Mouse (Mus musculus): ENCODE data around the gene Acaa1b. TPM values are rescaled to one million over a fixed set of nuclear protein-coding genes. Genes with fewer than 3 reads are reported as not detected.

Acaa1b gene
- total RNA-seq (2014; rRNA removed): 2.8 and 2.9 TPM in 2 replicates
- polyA plus RNA-seq (2015; fragmentation: Nextera tagmentation; extraction: Ambion mirVana): 4.6 and 5.2 TPM in 2 replicates

DNA sequence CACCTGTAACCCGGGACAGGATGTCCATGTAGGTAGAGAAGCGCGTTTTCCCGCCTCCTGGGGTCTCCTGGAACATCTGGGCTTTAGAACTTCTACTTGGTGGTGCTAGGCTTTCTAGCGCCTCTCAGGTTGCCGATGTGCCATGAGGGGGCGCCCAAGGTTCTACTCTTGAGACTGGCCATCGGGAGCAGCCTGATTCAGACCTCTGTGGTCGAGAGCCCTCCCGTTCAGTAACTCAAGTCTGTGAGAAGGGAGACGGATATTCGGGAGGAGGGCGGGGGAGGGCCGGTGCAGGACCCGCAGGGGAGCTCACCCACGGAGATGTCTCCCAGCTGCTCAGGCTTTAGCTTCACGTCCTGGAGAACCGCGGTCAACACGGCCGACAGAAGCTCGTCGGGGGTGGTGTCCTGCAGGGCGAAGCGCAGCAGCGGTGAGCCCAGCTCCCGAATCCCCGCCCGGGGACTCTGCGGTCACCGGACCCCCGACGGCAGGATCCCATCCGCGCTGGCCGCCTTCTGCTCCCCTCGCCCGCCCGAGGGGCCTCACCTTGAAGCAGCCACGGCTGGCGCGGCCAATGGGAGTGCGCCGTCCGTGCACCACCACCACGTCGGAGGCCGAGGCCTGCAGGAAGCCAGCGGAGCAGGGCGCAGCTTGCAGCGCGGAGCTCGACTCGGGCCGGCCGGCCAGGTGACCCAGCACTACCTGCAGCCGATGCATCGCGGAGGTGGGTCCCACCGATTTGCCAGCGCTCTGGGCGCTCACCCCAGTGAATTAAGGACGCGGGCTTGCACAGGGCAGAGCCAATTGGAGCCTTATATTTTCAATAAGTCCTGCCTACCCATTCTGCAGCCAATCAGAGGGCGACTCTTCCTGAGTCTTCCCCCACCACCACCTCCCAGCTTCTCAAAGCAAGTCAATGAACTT, at the start of gene Acaa1b:
TSS of gene Acaa1b (minus strand) at position 816 of the 924 bp plus-strand sequence.
- DNase-seq (ENCODE audit: low spot score) (peak; percentile 87), ATAC-seq (ENCODE audit: low FRiP score) (peak; percentile 85)
- 0 out of 2 replicates have a peak within 1 kb of the TSS, but pooled peaks have one; percentile 19 for H3K9ac ChIP-seq (replicated peaks; ENCODE audit: low read length, poor library complexity, severe bottlenecking)
- H3K4me1 ChIP-seq (ENCODE audit: insufficient read depth, low read length): no peaks in the 10 kb centered on the region
- H3K36me3 ChIP-seq (ENCODE audit: insufficient read depth, low read length): no peaks in the 10 kb centered on the region
- no peak within 1 kb of the TSS for H3K27ac ChIP-seq (ENCODE audit: low read depth, low read length)
- H3K4me3 ChIP-seq (ENCODE audit: low read depth, low read length): peak within 1 kb of the TSS; percentile 44
- H3K9me3 ChIP-seq (ENCODE audit: low read length): no peaks in the 10 kb centered on the region
- WGBS: under 1% methylated on average over 56 of the region's 65 CpGs
- peak within 1 kb of the TSS; percentile 44 for H3K4me2 ChIP-seq (ENCODE audit: low read depth, low read length, poor library complexity, severe bottlenecking)
- TF ChIP-seq CTCF (IDR thresholded peaks at IDR 0.05): peak; percentile 78
- H3K27me3 ChIP-seq (ENCODE audit: insufficient read depth, low read length): peaks cover 12% of the 10 kb centered on the region; the same call in 1 of the 2 replicates

DNA sequence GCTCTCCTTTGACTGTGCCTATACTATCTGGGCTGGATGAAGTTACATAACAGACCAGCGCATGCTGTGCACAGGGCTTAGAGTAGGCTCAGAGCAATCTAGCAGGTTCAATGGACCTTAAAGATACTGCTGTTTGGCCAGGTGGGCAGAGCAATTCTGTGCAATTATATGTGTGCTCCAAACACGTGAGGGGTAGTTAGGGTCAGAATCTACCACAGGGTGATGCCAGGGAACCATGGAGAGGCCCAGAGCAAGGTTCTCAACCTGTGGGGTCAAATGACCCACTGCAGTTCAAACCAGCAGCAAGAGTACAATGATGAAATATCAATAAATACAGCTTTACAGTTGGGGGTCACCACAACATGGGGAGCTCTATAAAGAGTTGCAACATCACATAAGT, 49.8 kb upstream of the Acaa1b start:
- no peaks in the 10 kb centered on the region for H3K27me3 ChIP-seq (ENCODE audit: insufficient read depth, low read length)
- no peaks in the 10 kb centered on the region for H3K4me1 ChIP-seq (ENCODE audit: insufficient read depth, low read length)
- H3K9me3 ChIP-seq (ENCODE audit: low read length): no peaks in the 10 kb centered on the region
- 78% methylated on average over 2 of the region's 2 CpGs for WGBS
- DNase-seq (ENCODE audit: low spot score) (no peak), ATAC-seq (ENCODE audit: low FRiP score) (no peak)
- H3K36me3 ChIP-seq (ENCODE audit: insufficient read depth, low read length): no peaks in the 10 kb centered on the region
- no peak overlapping the region for H3K9ac ChIP-seq (replicated peaks; ENCODE audit: low read length, poor library complexity, severe bottlenecking)
- no peak overlapping the region for H3K4me3 ChIP-seq (ENCODE audit: low read depth, low read length)
- H3K4me2 ChIP-seq (ENCODE audit: low read depth, low read length, poor library complexity, severe bottlenecking): no peak overlapping the region
- H3K27ac ChIP-seq (ENCODE audit: low read depth, low read length): no peak overlapping the region
- no peak for TF ChIP-seq CTCF (IDR thresholded peaks at IDR 0.05)

- no peaks in the 10 kb centered on the region for H3K27me3 ChIP-seq (ENCODE audit: insufficient read depth, low read length)
- H3K4me3 ChIP-seq (ENCODE audit: low read depth, low read length): no peak overlapping the region
- ATAC-seq (ENCODE audit: low FRiP score): no peak
- no peak for TF ChIP-seq CTCF (IDR thresholded peaks at IDR 0.05)
- WGBS: 92% methylated on average over 5 of the region's 5 CpGs
- no peak overlapping the region for H3K27ac ChIP-seq (ENCODE audit: low read depth, low read length)
- H3K9me3 ChIP-seq (ENCODE audit: low read length): no peaks in the 10 kb centered on the region
- no peak overlapping the region for H3K4me2 ChIP-seq (ENCODE audit: low read depth, low read length, poor library complexity, severe bottlenecking)
- H3K9ac ChIP-seq (replicated peaks; ENCODE audit: low read length, poor library complexity, severe bottlenecking): no peak overlapping the region
- DNase-seq (ENCODE audit: low spot score): no peak
- no peaks in the 10 kb centered on the region for H3K36me3 ChIP-seq (ENCODE audit: insufficient read depth, low read length)
- H3K4me1 ChIP-seq (ENCODE audit: insufficient read depth, low read length): no peaks in the 10 kb centered on the region
Observed at GRCm38 (mm10) chr9:119205756-119206155, 48.9 kb upstream of the Acaa1b start.

GRCm38 (mm10) chr9:119203617-119204016, 46.7 kb upstream of the Acaa1b start:
- no peak overlapping the region for H3K27ac ChIP-seq (ENCODE audit: low read depth, low read length)
- H3K27me3 ChIP-seq (ENCODE audit: insufficient read depth, low read length): no peaks in the 10 kb centered on the region
- H3K36me3 ChIP-seq (ENCODE audit: insufficient read depth, low read length): no peaks in the 10 kb centered on the region
- no peak for TF ChIP-seq CTCF (IDR thresholded peaks at IDR 0.05)
- WGBS: 98% methylated on average over 9 of the region's 9 CpGs
- H3K4me3 ChIP-seq (ENCODE audit: low read depth, low read length): no peak overlapping the region
- no peaks in the 10 kb centered on the region for H3K9me3 ChIP-seq (ENCODE audit: low read length)
- H3K4me1 ChIP-seq (ENCODE audit: insufficient read depth, low read length): no peaks in the 10 kb centered on the region
- no peak for DNase-seq (ENCODE audit: low spot score)
- H3K4me2 ChIP-seq (ENCODE audit: low read depth, low read length, poor library complexity, severe bottlenecking): no peak overlapping the region
- H3K9ac ChIP-seq (replicated peaks; ENCODE audit: low read length, poor library complexity, severe bottlenecking): no peak overlapping the region
- no peak for ATAC-seq (ENCODE audit: low FRiP score)

DNA sequence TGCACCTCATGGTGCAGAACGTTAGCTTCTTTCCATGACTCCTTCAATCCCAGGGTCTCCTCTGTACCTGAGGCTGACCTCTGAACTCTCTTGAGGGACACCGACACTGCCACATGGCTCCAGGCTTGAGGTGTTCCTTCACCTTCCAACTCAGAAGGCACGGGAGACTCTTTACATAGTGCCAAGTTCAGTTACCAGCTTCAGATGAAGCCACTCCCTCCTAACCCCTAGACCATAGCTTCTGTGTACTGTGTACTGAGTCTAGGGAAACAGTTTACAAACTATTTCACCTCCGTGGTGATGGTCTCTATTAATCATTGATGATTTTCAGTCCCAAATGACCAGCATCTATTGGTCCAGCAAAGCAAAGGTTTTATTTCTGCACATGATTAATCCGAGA, 44.8 kb upstream of the Acaa1b start:
- TF ChIP-seq CTCF (IDR thresholded peaks at IDR 0.05): no peak
- 93% methylated on average over 5 of the region's 5 CpGs for WGBS

More for the DNA sequence above, 44.8 kb upstream of the Acaa1b start:
- Histone ChIP-seq H3K36me3 (ENCODE audit: insufficient read depth, low read length) (no peaks in the 10 kb centered on the region), H3K4me3 (ENCODE audit: low read depth, low read length) (no peak overlapping the region), H3K4me1 (ENCODE audit: insufficient read depth, low read length) (no peaks in the 10 kb centered on the region), H3K9ac (replicated peaks; ENCODE audit: low read length, poor library complexity, severe bottlenecking) (no peak overlapping the region), H3K27ac (ENCODE audit: low read depth, low read length) (no peak overlapping the region), H3K4me2 (ENCODE audit: low read depth, low read length, poor library complexity, severe bottlenecking) (no peak overlapping the region), H3K9me3 (ENCODE audit: low read length) (no peaks in the 10 kb centered on the region), H3K27me3 (ENCODE audit: insufficient read depth, low read length) (no peaks in the 10 kb centered on the region)
- ATAC-seq (ENCODE audit: low FRiP score) (no peak), DNase-seq (ENCODE audit: low spot score) (no peak)

Measured in midbrain, postnatal 0 days (tissue).